In the genomic region with DNA sequence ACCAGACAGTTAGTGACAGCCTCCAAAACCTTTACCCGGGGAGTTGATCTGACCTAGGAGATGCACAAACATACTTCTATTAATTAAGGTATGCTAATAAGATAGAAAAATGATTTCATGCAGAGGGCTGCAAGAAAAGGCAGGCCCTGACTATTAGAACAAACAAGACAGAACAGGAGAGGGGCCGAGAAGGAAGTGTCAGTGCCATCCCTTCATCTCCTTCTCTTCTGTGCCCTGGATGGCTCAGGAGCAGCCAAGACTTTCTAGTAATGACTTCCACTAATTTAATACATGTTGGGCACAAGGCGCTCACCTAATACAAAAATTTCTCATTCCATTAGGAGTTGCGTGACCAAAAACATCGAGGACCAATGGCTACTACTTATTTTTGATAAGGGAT, we compare ENCODE assay signal across 12 mouse cellular contexts.
"Had no signal": no experiment of that assay in that cellular context is flagged by ENCODE, and none has a peak within 500 bp of the region (broad histone marks: within the 10 kb centered on the region; RNA-seq: fewer than 3 reads in every experiment).

No protein-coding gene starts in this region.

- H3K4me3 ChIP-seq: left cerebral cortex, adult 2 months; limb, embryonic 10.5 days; liver, embryonic 15.5 days; midbrain, embryonic 13.5 days had no signal

- H3K4me2 ChIP-seq: liver, embryonic 11.5 days; liver, embryonic 15.5 days; midbrain, embryonic 13.5 days had no signal

- H3K36me3 ChIP-seq: limb, embryonic 10.5 days; liver, embryonic 15.5 days; midbrain, embryonic 13.5 days had no signal

- H3K27ac ChIP-seq: liver, embryonic 15.5 days; midbrain, embryonic 13.5 days had no signal

- H3K9ac ChIP-seq: liver, embryonic 15.5 days; midbrain, embryonic 13.5 days had no signal

- H3K9me3 ChIP-seq: limb, embryonic 10.5 days; liver, embryonic 15.5 days; midbrain, embryonic 13.5 days had no signal

- ATAC-seq: lung, postnatal 0 days; midbrain, embryonic 13.5 days had no signal

- DNase-seq: kidney, postnatal 10 days; kidney, postnatal 4 days; lung, adult 2 months; lung, postnatal 36 days; right cerebral cortex, postnatal 14 days; thymus, postnatal 36 days had no signal

- H3K4me1 ChIP-seq: liver, embryonic 15.5 days had no signal

- H3K27me3 ChIP-seq: liver, embryonic 15.5 days; midbrain, embryonic 13.5 days had no signal
